Mouse (Mus musculus) liver, adult 2 months (tissue): ENCODE measurements around the gene Clec2i.

Experiments
- CTCF ChIP-seq: fragments of 200-500 bp; IDR thresholded peaks from 2 replicates; pipeline ENCODE4 v1.5.1; 2011; ENCODE audit warnings: low read depth, low read length, control low read depth
- POLR2A ChIP-seq: fragments of 200-500 bp; IDR thresholded peaks from 2 replicates; pipeline ENCODE4 v1.6.1; 2011; ENCODE audit warnings: low read length, control low read depth; ENCODE audit not compliant: insufficient read depth; ENCODE audit errors: extremely low read depth

DNA sequence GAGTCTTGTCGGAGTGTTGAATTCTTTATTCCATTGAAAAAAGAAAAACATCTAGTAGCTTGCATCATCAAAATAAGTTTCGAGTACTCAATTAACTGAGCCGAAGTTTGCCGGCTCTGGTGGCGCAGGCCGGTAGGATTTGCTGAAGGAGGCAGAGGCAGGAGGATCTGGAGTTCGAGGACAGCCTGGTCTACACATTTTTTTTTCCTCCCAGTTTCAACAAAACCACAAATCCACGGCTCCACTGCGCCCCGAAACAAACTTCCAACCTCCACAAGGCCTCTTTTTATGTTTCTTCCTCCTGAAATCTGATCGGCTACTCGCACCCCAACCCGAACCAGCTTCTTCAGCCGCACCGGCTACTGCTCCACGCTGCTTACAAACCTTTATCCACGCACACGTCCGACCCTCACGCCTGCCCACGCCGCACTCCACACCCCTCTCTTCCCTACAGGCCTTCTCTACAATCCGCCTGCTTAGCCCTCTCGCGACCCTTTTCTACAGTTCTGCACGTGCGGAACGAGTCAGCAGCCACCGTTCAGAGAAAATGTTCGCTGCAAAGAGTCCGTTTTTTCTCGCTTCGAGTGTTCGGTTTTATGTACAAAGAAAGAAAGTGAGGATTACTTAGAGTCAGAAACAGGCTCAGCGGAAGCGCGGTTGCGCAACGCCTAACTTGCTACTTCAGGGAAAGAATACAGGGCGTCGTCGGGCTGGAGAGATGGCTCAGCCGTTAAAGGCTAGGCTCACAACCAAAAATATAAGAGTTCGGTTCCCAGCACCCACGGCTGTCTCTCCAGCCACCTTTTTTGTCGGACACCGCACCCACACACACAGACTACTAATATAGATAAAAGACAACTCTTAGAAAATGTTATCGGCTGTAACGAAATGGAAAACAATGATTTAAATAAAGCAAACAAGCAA is 48.8 kb upstream of the Clec2i start:
- no peak for TF ChIP-seq CTCF
- no peak for TF ChIP-seq POLR2A
